ENCODE assay signal across 10 mouse cellular contexts in genomic region chr11:75245372-75246330, GRCm38 (mm10). TPM values are rescaled to one million over a fixed set of nuclear protein-coding genes. Genes with fewer than 3 reads are reported as not detected.
DNase-seq lines count a peak whose midpoint lies in the region; ATAC-seq and TF ChIP-seq lines count a peak whose summit lies in the region.
"Had no signal": no experiment of that assay in that cellular context is flagged by ENCODE, and none has a peak within 500 bp of the region (broad histone marks: within the 10 kb centered on the region; RNA-seq: fewer than 3 reads in every experiment).

No protein-coding gene starts in this region.

- no peaks in the 10 kb centered on the region for H3K27me3 ChIP-seq in forebrain, embryonic 11.5 days (ENCODE audit: control insufficient read depth, insufficient read depth, low read length)
- H3K27me3 ChIP-seq in forebrain, embryonic 16.5 days (replicated peaks; ENCODE audit: control insufficient read depth, insufficient read depth, low read length): no peaks in the 10 kb centered on the region
- no peaks in the 10 kb centered on the region for H3K27me3 ChIP-seq in hindbrain, embryonic 13.5 days
- H3K27me3 ChIP-seq: embryonic facial prominence, embryonic 12.5 days had no signal

- no peaks in the 10 kb centered on the region for H3K36me3 ChIP-seq in forebrain, embryonic 11.5 days (ENCODE audit: control insufficient read depth, insufficient read depth, low read length)
- H3K36me3 ChIP-seq in forebrain, embryonic 16.5 days (ENCODE audit: control insufficient read depth, insufficient read depth): no peaks in the 10 kb centered on the region
- no peaks in the 10 kb centered on the region for H3K36me3 ChIP-seq in hindbrain, embryonic 13.5 days
- H3K36me3 ChIP-seq: embryonic facial prominence, embryonic 12.5 days had no signal

- no peaks in the 10 kb centered on the region for H3K9me3 ChIP-seq in forebrain, embryonic 11.5 days (ENCODE audit: control insufficient read depth, low read length)
- no peaks in the 10 kb centered on the region for H3K9me3 ChIP-seq in forebrain, embryonic 16.5 days (ENCODE audit: control insufficient read depth, low read length)
- no peaks in the 10 kb centered on the region for H3K9me3 ChIP-seq in hindbrain, embryonic 13.5 days
- H3K9me3 ChIP-seq: embryonic facial prominence, embryonic 12.5 days had no signal

- WGBS in forebrain, embryonic 11.5 days: 55% methylated on average over 16 of the region's 16 CpGs
- WGBS in forebrain, embryonic 16.5 days: 32% methylated on average over 16 of the region's 16 CpGs
- 34% methylated on average over 16 of the region's 16 CpGs for WGBS in hindbrain, embryonic 13.5 days

- H3K4me1 ChIP-seq in forebrain, embryonic 11.5 days (replicated peaks; ENCODE audit: control insufficient read depth, insufficient read depth, low read length): 0 out of 2 replicates have a peak, but pooled peaks cover 3% of the 10 kb centered on the region
- peaks cover 3% of the 10 kb centered on the region; the same call in 1 of the 2 replicates for H3K4me1 ChIP-seq in forebrain, embryonic 16.5 days (replicated peaks; ENCODE audit: control insufficient read depth, insufficient read depth, low read length)
- H3K4me1 ChIP-seq in hindbrain, embryonic 13.5 days (replicated peaks): peaks cover 35% of the 10 kb centered on the region

- no peak overlapping the region for H3K9ac ChIP-seq in forebrain, embryonic 11.5 days (ENCODE audit: low read length)
- no peak overlapping the region for H3K9ac ChIP-seq in forebrain, embryonic 16.5 days (replicated peaks; ENCODE audit: low read depth, low read length)
- 0 out of 2 replicates have a peak overlapping the region, but pooled peaks have one; percentile 5 for H3K9ac ChIP-seq in hindbrain, embryonic 13.5 days
- H3K9ac ChIP-seq: embryonic facial prominence, embryonic 12.5 days had no signal

- DNase-seq in forebrain, embryonic 11.5 days (ENCODE audit: low spot score): no peak
- DNase-seq in CD4-positive, CD25-positive, alpha-beta regulatory T cell, adult 2 months (ENCODE audit: low read depth, low spot score): peak; percentile 61
- peak; percentile 43 for DNase-seq in lung, postnatal 10 days
- DNase-seq in right cerebral cortex, postnatal 36 days (ENCODE audit: low spot score in 2 of 2): no peak
- DNase-seq in left cerebral cortex, adult 2 months (ENCODE audit: extremely low spot score in 1 of 2, low spot score in 2 of 2): no peak

- H3K4me2 ChIP-seq in forebrain, embryonic 11.5 days (ENCODE audit: low read depth, low read length, severe bottlenecking): no peak overlapping the region
- H3K4me2 ChIP-seq in forebrain, embryonic 16.5 days (ENCODE audit: low read length): no peak overlapping the region
- peak overlapping the region; percentile 10; the same call in 1 of the 2 replicates for H3K4me2 ChIP-seq in hindbrain, embryonic 13.5 days
- H3K4me2 ChIP-seq: embryonic facial prominence, embryonic 12.5 days had no signal

- no peak for TF ChIP-seq CTCF in left cerebral cortex, adult 2 months (IDR thresholded peaks at IDR 0.05)

- intact Hi-C loops in left cerebral cortex, adult 2 months (cut with DNase I): no loop called here

- no peak overlapping the region for H3K4me3 ChIP-seq in forebrain, embryonic 11.5 days (ENCODE audit: low read depth, low read length)
- no peak overlapping the region for H3K4me3 ChIP-seq in forebrain, embryonic 16.5 days (replicated peaks; ENCODE audit: low read length)
- H3K4me3 ChIP-seq in hindbrain, embryonic 13.5 days: no peak overlapping the region
- no peak overlapping the region for H3K4me3 ChIP-seq in left cerebral cortex, adult 2 months
- H3K4me3 ChIP-seq: embryonic facial prominence, embryonic 12.5 days had no signal

- no peak overlapping the region for H3K27ac ChIP-seq in forebrain, embryonic 11.5 days (ENCODE audit: low read depth, low read length)
- H3K27ac ChIP-seq in forebrain, embryonic 16.5 days (ENCODE audit: low read length): no peak overlapping the region
- H3K27ac ChIP-seq in hindbrain, embryonic 13.5 days: peak overlapping the region; percentile 72
- H3K27ac ChIP-seq in left cerebral cortex, adult 2 months: no peak overlapping the region
- H3K27ac ChIP-seq: embryonic facial prominence, embryonic 12.5 days; macrophage had no signal

- peak; percentile 42; the same call in 1 of the 2 replicates for ATAC-seq in forebrain, embryonic 11.5 days (replicated peaks; ENCODE audit: low FRiP score)
- no peak for ATAC-seq in forebrain, embryonic 16.5 days
- ATAC-seq in hindbrain, embryonic 13.5 days (ENCODE audit: low FRiP score): peak; percentile 62; the same call in 1 of the 2 replicates
- ATAC-seq in erythroid progenitor cell, adult 5-6 weeks (replicated peaks; ENCODE audit: low FRiP score, poor library complexity, severe bottlenecking): no peak

RNA-seq across cellular contexts. Expression of gene Rtn4rl1, which starts 52.1 kb away (rescaled TPM):
- polyA plus RNA-seq in forebrain, embryonic 11.5 days (2014; fragmentation: Nextera tagmentation; extraction: Ambion mirVana): 1.0 and 1.1 TPM in 2 replicates
- 5.5 and 6.3 TPM in 2 replicates for polyA plus RNA-seq in forebrain, embryonic 16.5 days (2015; fragmentation: Nextera tagmentation; extraction: Ambion mirVana)
- polyA plus RNA-seq in hindbrain, embryonic 13.5 days (2015; fragmentation: Nextera tagmentation; extraction: Ambion mirVana): 6.2 and 8.0 TPM in 2 replicates
- total RNA-seq in left cerebral cortex, adult 2 months (2021): 10 to 100 TPM; 89.0 to 99.0 TPM
- 0.42 and 1.1 TPM in 2 replicates for total RNA-seq in erythroid progenitor cell, adult 5-6 weeks (2015; ENCODE audit: low replicate concordance)
- not detected in 2 replicates for total RNA-seq in erythroid progenitor cell, adult 5-6 weeks (2017; ENCODE audit: low replicate concordance)

RNA-seq across cellular contexts. Expression of gene Dph1, which starts 54.6 kb away (rescaled TPM):
- 21.8 and 24.0 TPM in 2 replicates for polyA plus RNA-seq in forebrain, embryonic 11.5 days (2014; fragmentation: Nextera tagmentation; extraction: Ambion mirVana)
- 15.4 and 16.1 TPM in 2 replicates for polyA plus RNA-seq in forebrain, embryonic 16.5 days (2015; fragmentation: Nextera tagmentation; extraction: Ambion mirVana)
- 14.4 and 15.5 TPM in 2 replicates for polyA plus RNA-seq in hindbrain, embryonic 13.5 days (2015; fragmentation: Nextera tagmentation; extraction: Ambion mirVana)
- total RNA-seq in left cerebral cortex, adult 2 months (2021): 10 to 100 TPM; 27.9 to 28.9 TPM
- total RNA-seq in erythroid progenitor cell, adult 5-6 weeks (2015; ENCODE audit: low replicate concordance): not detected in 2 replicates
- 1.1 and 6.3 TPM in 2 replicates for total RNA-seq in erythroid progenitor cell, adult 5-6 weeks (2017; ENCODE audit: low replicate concordance)

Comparison
In these comparisons a context has a peak if more than half of its experiments do, and no peak if none do; other contexts are left out.
1. ATAC-seq: peak in forebrain, embryonic 11.5 days (single experiment) and hindbrain, embryonic 13.5 days (single experiment); none in forebrain, embryonic 16.5 days (single experiment) and erythroid progenitor cell, adult 5-6 weeks (single experiment).
2. DNase-seq: peak in CD4-positive, CD25-positive, alpha-beta regulatory T cell, adult 2 months (single experiment) and lung, postnatal 10 days (single experiment); none in forebrain, embryonic 11.5 days (single experiment), right cerebral cortex, postnatal 36 days (0 of 2) and left cerebral cortex, adult 2 months (0 of 2).